Mouse (Mus musculus) embryonic stem cell, embryonic (primary cell): Measurements from ENCODE around the gene Mast4.

Experiments
- CTCF ChIA-PET, 4 experiments: fragments of 300-600 bp in 2 of 4; fragments of 350-600 bp in 2 of 4; sonication (Branson Sonifier 250); formaldehyde crosslinking; loops; one replicate each; lab custom pipeline; 2022; ENCODE audit warnings: inconsistent platforms in 2 of 4; lab: Charles Lee
- POLR2A ChIA-PET, 4 experiments: fragments of 300-600 bp in 2 of 4; fragments of 350-600 bp in 2 of 4; sonication (Branson Sonifier 250); formaldehyde crosslinking; loops; one replicate each; lab custom pipeline; 2022; ENCODE audit warnings: antibody characterized with exemption in 4 of 4, inconsistent platforms in 1 of 4; lab: Charles Lee

Mast4 gene

GRCm38 (mm10) chr13:102811129-102811832, 523.0 kb downstream of the Mast4 start:
- POLR2A ChIA-PET, result interaction anchor here in 3 of 4 experiments (0.5 to 1.4 kb wide), 7 partner anchors 24 to 963 kb away, joined by 3 to 4 read pairs (median 3); no protein-coding TSS in a partner anchor
- CTCF ChIA-PET, result interaction anchor here in 2 of 4 experiments (0.6 to 1.2 kb wide), 2 partner anchors 67 to 190 kb away, joined by 3 read pairs; no protein-coding TSS in a partner anchor

DNA sequence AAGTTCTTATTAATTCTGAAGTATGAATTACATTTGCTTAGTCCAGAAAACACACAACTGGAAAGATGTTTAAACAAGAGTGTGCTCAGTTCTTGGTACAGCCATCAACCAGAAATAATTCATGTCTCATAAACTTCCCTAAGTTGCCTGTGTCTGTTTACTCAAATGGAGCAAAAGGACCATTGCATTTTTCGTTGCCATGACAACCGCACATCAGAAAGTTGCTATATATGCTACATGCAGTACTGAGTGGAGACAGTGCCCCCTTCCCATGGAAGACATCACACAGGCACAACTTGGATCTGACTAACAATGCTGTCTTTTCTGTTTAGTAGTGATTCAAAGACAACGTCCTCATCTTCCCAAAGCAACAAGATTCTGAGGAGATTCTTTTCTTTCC, 527.6 kb downstream of the Mast4 start:
- ChIA-PET POLR2A (no interaction called here), CTCF (no interaction called here)

GRCm38 (mm10) chr13:102805190-102805589, 529.1 kb downstream of the Mast4 start:
- POLR2A ChIA-PET, result interaction anchor here in 1 of 4 experiments (1.0 kb wide), 1 partner anchor 15 kb away, joined by 3 read pairs; no protein-coding TSS in a partner anchor
- CTCF ChIA-PET, result no interaction called here

- POLR2A ChIA-PET, result interaction anchor here in 2 of 4 experiments (0.7 kb wide), 2 partner anchors 39 to 223 kb away, joined by 3 read pairs; no protein-coding TSS in a partner anchor
- CTCF ChIA-PET, result interaction anchor here in 1 of 4 experiments (0.5 kb wide), 1 partner anchor 96 kb away, joined by 3 read pairs; no protein-coding TSS in a partner anchor
Measured at GRCm38 (mm10) chr13:102803206-102803605, 531.1 kb downstream of the Mast4 start.

DNA sequence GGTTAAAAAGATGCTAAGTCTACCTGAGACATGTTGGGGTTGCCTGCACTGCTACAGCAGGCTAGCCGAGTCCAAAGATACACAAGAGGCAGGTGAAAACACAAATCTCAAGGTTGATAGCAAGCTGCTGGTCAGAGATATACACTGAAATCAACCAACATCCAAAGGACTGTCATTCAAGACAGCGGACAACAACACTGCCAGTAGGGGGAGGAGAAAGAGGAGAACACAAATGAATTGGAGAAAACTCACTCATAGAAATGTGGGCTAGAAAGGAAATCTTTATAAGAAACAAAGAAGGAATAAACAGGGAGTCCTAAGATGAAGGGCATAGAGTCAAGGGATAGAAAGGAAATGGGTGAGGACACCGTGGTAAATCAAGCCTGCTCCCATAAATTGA, 542.1 kb downstream of the Mast4 start:
- POLR2A ChIA-PET, result interaction anchor here in 1 of 4 experiments (0.6 kb wide), 1 partner anchor 49 kb away, joined by 3 read pairs; no protein-coding TSS in a partner anchor
- CTCF ChIA-PET, result no interaction called here

GRCm38 (mm10) chr13:102790601-102791155, 543.6 kb downstream of the Mast4 start:
- ChIA-PET CTCF (interaction anchor here in 1 of 4 experiments (0.6 kb wide), 1 partner anchor 864 kb away, joined by 3 read pairs; no protein-coding TSS in a partner anchor), POLR2A (interaction anchor here in 2 of 4 experiments (0.6 kb wide), 2 partner anchors 97 to 845 kb away, joined by 4 to 9 read pairs; partner anchors contain the start of gene Cd180 (in 1 of the 2))

DNA sequence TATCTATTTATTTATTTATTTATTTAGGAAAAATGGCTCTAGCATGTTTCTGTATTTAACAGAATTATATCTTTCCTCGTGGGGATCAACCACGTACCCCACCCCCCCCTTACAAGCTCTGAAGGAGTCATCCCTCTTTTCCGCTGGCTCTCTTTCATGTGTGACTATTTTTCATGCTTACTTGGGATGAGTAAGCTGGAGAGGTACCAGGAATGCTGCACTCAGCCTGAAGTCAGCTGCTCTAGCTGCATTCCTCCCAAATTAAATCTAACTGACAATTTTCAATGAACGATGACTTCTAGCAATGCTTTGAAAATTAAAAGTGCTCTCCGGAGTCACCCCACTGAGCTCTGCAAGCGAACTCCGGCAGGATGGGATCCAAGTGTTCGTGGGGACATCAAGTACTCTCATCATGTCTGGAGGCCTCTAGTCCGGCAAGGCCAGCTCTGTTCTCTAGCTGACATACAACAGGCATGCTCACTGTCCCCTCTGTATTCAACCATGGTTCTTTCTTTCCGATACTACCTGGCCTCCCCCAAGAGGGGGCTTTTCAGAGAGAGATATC, 547.5 kb downstream of the Mast4 start:
- CTCF ChIA-PET, result no interaction called here
- POLR2A ChIA-PET, result interaction anchor here in 1 of 4 experiments (1.7 kb wide), 1 partner anchor 25 kb away, joined by 3 read pairs; no protein-coding TSS in a partner anchor

DNA sequence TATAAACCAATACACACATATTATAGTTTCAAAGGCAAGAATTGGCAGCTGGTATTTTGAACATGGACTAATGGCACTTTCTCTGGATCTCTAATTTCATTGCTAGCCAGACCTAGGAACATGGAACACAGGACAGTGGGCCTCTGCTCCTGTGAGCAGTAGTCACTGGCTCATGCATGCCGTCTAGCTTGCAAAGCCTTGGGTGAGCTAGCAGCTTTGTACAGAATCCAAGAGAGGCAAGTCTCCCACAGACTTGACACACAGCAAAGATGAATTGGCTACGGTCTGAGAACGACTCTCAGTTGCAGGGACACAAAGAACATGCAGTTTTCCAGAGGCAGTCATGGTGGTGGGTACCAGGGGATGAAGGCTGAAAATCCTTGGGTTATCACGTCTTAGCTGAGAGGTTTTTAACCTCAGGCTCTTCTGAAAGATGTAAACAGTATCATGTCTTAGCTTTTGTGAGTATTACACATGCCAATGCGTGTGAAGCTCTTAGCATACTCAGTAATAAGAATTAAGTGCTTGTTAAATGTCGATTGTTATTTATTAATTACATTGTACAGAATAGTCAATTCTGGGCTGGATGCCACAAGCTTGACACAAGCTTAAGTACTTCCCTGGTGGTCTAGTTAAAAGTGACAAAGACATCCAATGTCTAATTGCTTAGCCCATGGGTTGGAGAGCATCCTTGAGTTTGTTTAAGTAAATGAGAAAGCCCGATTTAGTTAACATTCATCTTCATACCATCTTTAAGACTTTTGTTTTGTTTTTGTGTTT, 550.6 kb downstream of the Mast4 start:
- ChIA-PET CTCF (interaction anchor here in 1 of 4 experiments (1.3 kb wide), 1 partner anchor 9 kb away, joined by 3 read pairs; no protein-coding TSS in a partner anchor), POLR2A (interaction anchor here in 2 of 4 experiments (0.5 to 0.7 kb wide), 2 partner anchors 14 to 313 kb away, joined by 3 read pairs; no protein-coding TSS in a partner anchor)

GRCm38 (mm10) chr13:102779275-102779674, 555.0 kb downstream of the Mast4 start:
- ChIA-PET POLR2A (interaction anchor here in 1 of 4 experiments (0.5 kb wide), 1 partner anchor 1011 kb away, joined by 3 read pairs; no protein-coding TSS in a partner anchor), CTCF (no interaction called here)

DNA sequence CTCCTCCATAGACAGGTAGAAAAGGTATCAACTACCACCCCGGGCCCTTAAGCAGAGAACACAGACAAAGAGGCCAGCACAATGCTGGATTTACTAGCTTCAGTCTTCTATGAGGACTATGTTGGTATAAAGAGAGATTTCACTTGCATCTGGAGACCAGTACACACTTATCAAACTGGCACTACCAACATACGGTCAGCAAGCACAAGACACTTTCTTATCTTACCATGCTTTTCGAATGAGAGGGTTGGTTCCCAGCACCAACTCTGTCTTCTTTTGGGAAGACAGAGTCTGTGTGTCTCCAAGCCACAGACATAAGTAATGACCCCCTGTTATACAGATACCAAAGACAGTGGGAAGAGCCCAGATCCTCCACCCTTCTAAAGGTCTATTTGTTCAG, 555.4 kb downstream of the Mast4 start:
- CTCF ChIA-PET, result no interaction called here
- POLR2A ChIA-PET, result interaction anchor here in 1 of 4 experiments (0.5 kb wide), 1 partner anchor 1010 kb away, joined by 3 read pairs; no protein-coding TSS in a partner anchor

- CTCF ChIA-PET, result no interaction called here
- POLR2A ChIA-PET, result no interaction called here
Measured at GRCm38 (mm10) chr13:102775506-102775905, 558.8 kb downstream of the Mast4 start.

GRCm38 (mm10) chr13:102774786-102775201, 559.5 kb downstream of the Mast4 start:
- CTCF ChIA-PET, result interaction anchor here in 2 of 4 experiments (0.7 to 1.1 kb wide), 2 partner anchors 9 to 768 kb away, joined by 3 read pairs; no protein-coding TSS in a partner anchor
- POLR2A ChIA-PET, result interaction anchor here in 1 of 4 experiments (0.5 kb wide), 1 partner anchor 373 kb away, joined by 3 read pairs; no protein-coding TSS in a partner anchor

GRCm38 (mm10) chr13:102773169-102773568, 561.1 kb downstream of the Mast4 start:
- CTCF ChIA-PET, result interaction anchor here in 1 of 4 experiments (0.6 kb wide), 2 partner anchors 301 to 1539 kb away, joined by 3 to 10 read pairs; no protein-coding TSS in a partner anchor
- POLR2A ChIA-PET, result interaction anchor here in 1 of 4 experiments (1.3 kb wide), 1 partner anchor 74 kb away, joined by 4 read pairs; no protein-coding TSS in a partner anchor

DNA sequence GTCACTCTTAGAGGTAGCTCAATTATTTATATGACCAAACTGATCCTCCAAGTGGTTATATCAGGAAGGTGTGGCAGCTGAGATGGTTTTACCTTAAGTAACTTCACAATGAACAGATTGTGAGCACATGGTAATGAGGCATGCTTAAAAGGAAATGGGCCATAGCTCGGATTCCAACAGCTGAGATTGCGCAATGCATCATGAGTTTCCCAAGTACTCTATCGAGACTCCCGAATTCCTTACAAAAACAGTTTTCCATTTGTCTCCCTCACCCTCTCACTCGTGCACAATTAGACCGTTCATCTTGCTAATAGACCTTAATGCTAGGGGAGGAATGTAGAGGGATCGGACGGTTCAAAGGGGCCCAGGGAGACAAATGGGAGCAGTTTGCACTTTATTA, 564.1 kb downstream of the Mast4 start:
- ChIA-PET CTCF (interaction anchor here in 2 of 4 experiments (0.6 kb wide), 2 partner anchors 11 to 40 kb away, joined by 4 to 6 read pairs; no protein-coding TSS in a partner anchor), POLR2A (interaction anchor here in 1 of 4 experiments (0.6 kb wide), 1 partner anchor 14 kb away, joined by 3 read pairs; no protein-coding TSS in a partner anchor)

DNA sequence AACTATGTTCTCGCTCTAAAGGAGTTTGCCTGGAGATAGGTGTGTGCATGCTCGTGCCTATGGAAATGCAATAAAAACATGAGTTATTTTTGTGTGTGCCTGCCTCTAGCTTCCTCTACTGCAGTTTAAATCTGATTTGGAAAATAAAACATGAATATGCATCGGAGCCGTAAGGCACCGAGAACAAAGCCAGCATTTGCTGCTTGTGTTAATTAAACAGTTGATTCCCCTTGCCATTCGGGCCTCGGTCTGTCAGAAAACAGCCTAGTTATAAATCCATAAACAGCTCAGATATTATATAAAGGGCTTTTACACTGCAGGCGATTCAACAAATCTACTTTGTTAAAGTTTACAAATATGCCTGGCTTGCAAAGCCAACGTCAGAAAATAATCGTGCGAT, 565.8 kb downstream of the Mast4 start:
- ChIA-PET CTCF (no interaction called here), POLR2A (no interaction called here)

DNA sequence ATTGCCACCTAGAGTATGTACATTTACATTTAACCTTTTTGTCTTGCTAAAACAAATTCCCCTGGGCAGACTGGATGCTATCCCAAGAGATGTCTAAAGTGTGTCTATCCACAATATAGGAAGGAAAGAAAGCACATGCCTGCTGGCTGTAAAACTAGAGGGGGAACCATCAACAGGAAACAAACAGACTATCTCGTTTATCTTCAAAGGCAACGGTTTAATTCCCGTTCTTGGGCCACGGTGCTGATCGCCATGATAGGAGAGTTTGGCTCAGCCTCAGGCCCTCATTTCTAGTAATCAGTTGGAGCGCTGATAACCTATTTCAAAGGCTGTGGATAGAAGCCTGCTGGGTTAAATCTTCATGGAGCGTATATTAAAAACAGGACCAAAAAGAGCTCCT, 567.2 kb downstream of the Mast4 start:
- CTCF ChIA-PET, result interaction anchor here in 1 of 4 experiments (0.6 kb wide), 1 partner anchor 508 kb away, joined by 6 read pairs; no protein-coding TSS in a partner anchor
- POLR2A ChIA-PET, result interaction anchor here in 1 of 4 experiments (0.6 to 0.7 kb wide), 2 partner anchors 48 to 1137 kb away, joined by 3 read pairs; no protein-coding TSS in a partner anchor

DNA sequence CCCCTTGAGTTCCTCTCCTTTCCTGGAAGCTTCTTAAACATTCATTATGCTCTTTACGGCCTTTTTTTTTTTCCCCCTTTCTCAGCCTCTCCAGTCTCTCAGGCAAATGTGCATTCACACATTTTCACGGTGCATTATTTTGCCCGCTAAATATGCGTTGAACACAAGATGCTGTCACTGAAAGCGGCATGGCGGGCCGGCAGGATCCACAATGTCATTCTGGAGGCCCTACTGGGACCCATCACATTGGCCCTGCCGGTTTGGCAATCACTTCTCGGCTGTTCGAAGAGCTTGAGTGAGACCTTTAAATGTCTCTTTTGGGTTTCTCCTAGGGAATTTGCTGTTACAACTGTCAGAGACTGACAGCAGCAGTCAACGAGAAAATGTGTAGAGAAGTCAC, 569.1 kb downstream of the Mast4 start:
- ChIA-PET CTCF (interaction anchor here in 1 of 4 experiments (0.7 kb wide), 1 partner anchor 9 kb away, joined by 3 read pairs; no protein-coding TSS in a partner anchor), POLR2A (interaction anchor here in 1 of 4 experiments (0.6 to 0.9 kb wide), 2 partner anchors 31 to 84 kb away, joined by 3 read pairs; no protein-coding TSS in a partner anchor)
